Mouse (Mus musculus) testis, adult 2 months (tissue): ENCODE results near the gene Gm26992. TPM values are rescaled to one million over a fixed set of nuclear protein-coding genes. Genes with fewer than 3 reads are reported as not detected.

ENCODE experiments used
- H3K27ac ChIP-seq: fragments of 200-500 bp; 2 replicates; pipeline ENCODE4 v1.5.1; 2012; ENCODE audit warnings: low read depth, low read length; ENCODE audit not compliant: control insufficient read depth, insufficient read depth
- H3K27me3 ChIP-seq: fragments of 200-500 bp; 2 replicates; pipeline ENCODE4 v1.6.1; 2012; ENCODE audit warnings: mild to moderate bottlenecking, low read length, moderate library complexity; ENCODE audit not compliant: control insufficient read depth, insufficient read depth
- H3K36me3 ChIP-seq: fragments of 200-500 bp; 2 replicates; pipeline ENCODE4 v1.6.1; 2012; ENCODE audit warnings: mild to moderate bottlenecking, low read length; ENCODE audit not compliant: control insufficient read depth, insufficient read depth
- H3K4me1 ChIP-seq: fragments of 200-500 bp; 2 replicates; pipeline ENCODE4 v1.6.1; 2012; ENCODE audit warnings: low read length; ENCODE audit not compliant: control insufficient read depth, insufficient read depth
- H3K4me3 ChIP-seq: fragments of 200-500 bp; 2 replicates; pipeline ENCODE4 v1.5.1; 2012; ENCODE audit warnings: low read depth, mild to moderate bottlenecking, low read length, moderate library complexity, mixed read lengths; ENCODE audit not compliant: control insufficient read depth
- CTCF ChIP-seq: fragments of 200-500 bp; IDR thresholded peaks from 2 replicates; pipeline ENCODE4 v1.5.1; 2012; ENCODE audit warnings: low read depth, mild to moderate bottlenecking, inconsistent platforms, low read length, moderate library complexity; ENCODE audit not compliant: control insufficient read depth, insufficient read depth, insufficient replicate concordance
- POLR2A ChIP-seq: fragments of 200-500 bp; IDR thresholded peaks from 2 replicates; pipeline ENCODE4 v1.6.1; 2012; ENCODE audit warnings: low read depth, mild to moderate bottlenecking, inconsistent platforms, low read length, moderate library complexity; ENCODE audit not compliant: control insufficient read depth
- polyA plus RNA-seq: library from polyadenylated mRNA; depleted of rRNA; stranded (reverse); fragments of >200 nt; gene quantifications from 2 replicates; pipeline ENCODE4 v1.2.3, GENCODE M21; 2012

Gm26992 gene
- polyA plus RNA-seq, 1 experiment = 0.31 TPM

- H3K27ac ChIP-seq = no peak overlapping the region
- TF ChIP-seq CTCF = no peak
- no peak for TF ChIP-seq POLR2A
- no peaks in the 10 kb centered on the region for H3K36me3 ChIP-seq
- no peaks in the 10 kb centered on the region for H3K4me1 ChIP-seq
- no peak overlapping the region for H3K4me3 ChIP-seq
- H3K27me3 ChIP-seq = no peaks in the 10 kb centered on the region
These were observed 86.4 kb downstream of the Gm26992 start for GRCm38 (mm10) chrX:103508218-103508617.

GRCm38 (mm10) chrX:103509168-103510019, 87.6 kb downstream of the Gm26992 start:
- no peak for TF ChIP-seq POLR2A
- no peak for TF ChIP-seq CTCF
- no peak overlapping the region for H3K4me3 ChIP-seq
- no peak overlapping the region for H3K27ac ChIP-seq

GRCm38 (mm10) chrX:103514782-103515181, 93.0 kb downstream of the Gm26992 start:
- Histone ChIP-seq H3K4me3 (no peak overlapping the region), H3K27me3 (no peaks in the 10 kb centered on the region), H3K4me1 (no peaks in the 10 kb centered on the region; the same call in 1 of the 2 replicates), H3K36me3 (no peaks in the 10 kb centered on the region), H3K27ac (no peak overlapping the region)
- TF ChIP-seq CTCF (no peak), POLR2A (no peak)

More at GRCm38 (mm10) chrX:103509168-103510019, 87.6 kb downstream of the Gm26992 start:
- Histone ChIP-seq H3K4me1 (no peaks in the 10 kb centered on the region), H3K27me3 (no peaks in the 10 kb centered on the region), H3K36me3 (no peaks in the 10 kb centered on the region)

- no peak for TF ChIP-seq POLR2A
- no peak for TF ChIP-seq CTCF
- H3K27me3 ChIP-seq = no peaks in the 10 kb centered on the region
- H3K4me1 ChIP-seq = no peaks in the 10 kb centered on the region; the same call in 1 of the 2 replicates
- H3K36me3 ChIP-seq = no peaks in the 10 kb centered on the region
- H3K4me3 ChIP-seq = no peak overlapping the region
- no peak overlapping the region for H3K27ac ChIP-seq
These were observed 93.5 kb downstream of the Gm26992 start for GRCm38 (mm10) chrX:103515346-103515745.

- no peak overlapping the region for H3K27ac ChIP-seq
- H3K36me3 ChIP-seq = no peaks in the 10 kb centered on the region
- no peaks in the 10 kb centered on the region for H3K27me3 ChIP-seq
- H3K4me3 ChIP-seq = no peak overlapping the region
- TF ChIP-seq CTCF (no peak), POLR2A (no peak)
- H3K4me1 ChIP-seq = no peaks in the 10 kb centered on the region; the same call in 1 of the 2 replicates
These were observed 97.0 kb downstream of the Gm26992 start for GRCm38 (mm10) chrX:103518798-103519197.

GRCm38 (mm10) chrX:103519547-103519946, 97.7 kb downstream of the Gm26992 start:
- Histone ChIP-seq H3K36me3 (no peaks in the 10 kb centered on the region), H3K4me3 (no peak overlapping the region), H3K27me3 (no peaks in the 10 kb centered on the region), H3K4me1 (no peaks in the 10 kb centered on the region; the same call in 1 of the 2 replicates), H3K27ac (no peak overlapping the region)
- TF ChIP-seq CTCF (no peak), POLR2A (no peak)

GRCm38 (mm10) chrX:103521221-103521716, 99.5 kb downstream of the Gm26992 start:
- TF ChIP-seq POLR2A (no peak), CTCF (no peak)
- H3K4me1 ChIP-seq = no peaks in the 10 kb centered on the region; the same call in 1 of the 2 replicates
- no peaks in the 10 kb centered on the region for H3K36me3 ChIP-seq

More at GRCm38 (mm10) chrX:103521221-103521716, 99.5 kb downstream of the Gm26992 start:
- H3K27me3 ChIP-seq = no peaks in the 10 kb centered on the region
- H3K4me3 ChIP-seq = no peak overlapping the region
- H3K27ac ChIP-seq = no peak overlapping the region
